Mouse (Mus musculus): Measurements from ENCODE around the gene Afm. TPM values are rescaled to one million over a fixed set of nuclear protein-coding genes. Genes with fewer than 3 reads are reported as not detected.

Afm gene
- total RNA-seq (2021) = not detected
- long read RNA-seq, experiment 1 = 0 reads
- long read RNA-seq, experiment 2 = 0 reads

- no peak for DNase-seq
Measured at GRCm38 (mm10) chr5:90518356-90519100, at the start of gene Afm. TSS of gene Afm (plus strand) at chr5:90518932.

GRCm38 (mm10) chr5:90470836-90471235 lies 47.9 kb upstream of the Afm start:
- DNase-seq = no peak

DNA sequence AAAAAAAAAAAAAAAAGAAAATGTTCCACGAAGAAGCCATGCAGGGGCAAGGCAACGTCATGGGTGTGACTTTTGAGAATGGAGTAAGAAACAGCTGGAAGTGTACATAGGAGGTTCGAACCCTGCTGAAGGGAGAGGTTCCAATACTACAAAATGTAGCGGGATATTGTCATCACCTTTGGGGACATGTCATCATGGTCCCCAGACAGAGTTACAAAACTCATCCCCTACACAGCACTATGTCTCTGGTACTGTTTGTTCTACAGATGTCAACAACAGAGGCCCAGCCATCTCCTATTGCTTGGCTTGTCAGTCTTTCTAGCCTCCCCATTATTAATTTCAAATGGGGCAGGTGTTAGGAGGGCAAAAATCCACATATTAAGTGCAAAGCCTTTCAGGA lies 44.8 kb upstream of the Afm start:
- no peak for DNase-seq

DNA sequence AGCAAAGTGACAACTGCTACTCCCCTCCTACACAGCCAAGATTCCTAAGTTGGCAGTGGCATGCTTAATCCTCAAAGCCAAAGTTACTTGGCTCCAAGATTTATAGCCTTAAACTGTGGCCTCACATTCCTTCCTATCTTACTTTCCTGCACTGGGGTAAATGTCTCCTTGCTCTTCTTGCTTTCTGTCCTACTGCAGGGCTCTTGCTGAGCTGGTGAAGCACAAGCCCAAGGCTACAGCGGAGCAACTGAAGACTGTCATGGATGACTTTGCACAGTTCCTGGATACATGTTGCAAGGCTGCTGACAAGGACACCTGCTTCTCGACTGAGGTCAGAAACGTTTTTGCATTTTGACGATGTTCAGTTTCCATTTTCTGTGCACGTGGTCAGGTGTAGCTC lies 44.4 kb upstream of the Afm start:
- DNase-seq = no peak

GRCm38 (mm10) chr5:90476741-90477140 lies 42.0 kb upstream of the Afm start:
- DNase-seq = no peak

DNA sequence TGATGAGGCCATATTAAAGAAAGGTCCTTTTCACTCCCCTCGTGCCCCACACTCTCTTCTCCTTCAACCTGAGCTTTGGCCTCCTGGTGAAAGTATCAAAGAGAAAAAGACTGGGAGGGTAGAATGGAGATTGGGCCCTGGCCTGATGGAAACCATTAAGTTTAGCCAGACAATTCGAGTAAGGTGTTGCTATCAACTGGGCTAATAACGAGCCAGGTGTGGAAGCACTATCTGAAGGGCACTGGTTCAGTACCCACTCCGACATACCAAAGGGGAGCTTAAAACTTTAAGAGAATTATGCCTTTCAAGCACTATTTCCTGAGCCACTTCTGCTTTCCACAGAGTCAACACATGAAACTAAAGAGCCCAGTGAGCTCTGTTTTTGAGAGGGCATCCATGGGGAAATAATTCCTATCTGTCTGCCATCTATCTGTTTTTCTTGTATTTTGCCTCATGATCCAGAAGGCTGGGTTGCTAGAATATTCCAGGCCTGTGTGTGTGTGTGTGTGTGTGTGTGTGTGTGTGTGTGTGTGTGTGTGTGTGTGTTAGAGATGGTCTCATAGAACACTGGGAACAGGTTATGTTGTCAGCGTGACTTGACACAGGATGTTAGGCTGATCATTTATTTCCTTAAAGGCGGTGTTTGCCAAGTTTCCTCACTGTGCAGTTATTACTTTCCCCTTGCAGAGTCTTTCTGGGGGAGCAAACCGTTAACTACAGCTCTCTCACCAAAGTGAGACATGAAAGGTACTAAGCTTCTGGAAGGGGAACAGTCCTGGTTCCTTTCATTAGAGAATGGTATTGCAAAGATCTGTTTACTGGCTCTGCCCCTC lies 41.2 kb upstream of the Afm start:
- no peak for DNase-seq

GRCm38 (mm10) chr5:90478886-90479285 lies 39.8 kb upstream of the Afm start:
- no peak for DNase-seq

GRCm38 (mm10) chr5:90485597-90485996 lies 33.1 kb upstream of the Afm start:
- DNase-seq = no peak

DNA sequence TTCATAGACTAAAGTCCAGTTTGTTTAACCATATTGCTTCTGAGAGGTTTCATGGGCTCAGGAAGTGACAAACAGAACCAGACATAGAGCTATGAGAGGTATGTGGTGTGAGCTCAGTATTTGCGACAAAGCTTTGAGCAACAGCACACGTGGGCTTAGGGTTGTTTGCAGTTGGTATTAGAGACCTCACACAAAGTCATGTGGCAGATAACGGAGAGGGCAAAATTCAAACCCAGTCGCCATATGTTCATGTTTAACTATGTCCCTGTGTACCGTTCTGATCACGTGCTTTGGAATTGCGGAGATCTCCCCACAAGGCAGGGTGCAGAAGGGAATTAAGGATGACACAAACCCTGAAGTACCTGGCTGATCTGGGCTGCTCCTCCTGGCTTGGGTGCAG lies 30.4 kb upstream of the Afm start:
- no peak for DNase-seq

DNA sequence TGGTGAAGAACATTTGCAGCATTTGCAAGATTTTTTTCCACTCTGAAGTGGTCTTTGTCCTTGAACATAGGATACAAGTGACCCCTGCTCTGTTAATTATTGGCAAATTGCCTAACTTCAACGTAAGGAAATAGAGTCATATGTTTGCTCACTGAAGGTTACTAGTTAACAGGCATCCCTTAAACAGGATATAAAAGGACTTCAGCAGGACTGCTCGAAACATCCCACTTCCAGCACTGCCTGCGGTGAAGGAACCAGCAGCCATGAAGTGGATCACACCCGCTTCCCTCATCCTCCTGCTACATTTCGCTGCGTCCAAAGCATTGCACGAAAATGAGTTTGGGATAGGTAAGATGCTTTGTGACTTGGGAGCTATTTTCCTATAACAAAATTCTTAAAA lies 28.2 kb upstream of the Afm start, which contains the start of gene Afp:
Afp (plus strand) TSS at position 220 of the 400 bp plus-strand sequence.
- no peak for DNase-seq

DNA sequence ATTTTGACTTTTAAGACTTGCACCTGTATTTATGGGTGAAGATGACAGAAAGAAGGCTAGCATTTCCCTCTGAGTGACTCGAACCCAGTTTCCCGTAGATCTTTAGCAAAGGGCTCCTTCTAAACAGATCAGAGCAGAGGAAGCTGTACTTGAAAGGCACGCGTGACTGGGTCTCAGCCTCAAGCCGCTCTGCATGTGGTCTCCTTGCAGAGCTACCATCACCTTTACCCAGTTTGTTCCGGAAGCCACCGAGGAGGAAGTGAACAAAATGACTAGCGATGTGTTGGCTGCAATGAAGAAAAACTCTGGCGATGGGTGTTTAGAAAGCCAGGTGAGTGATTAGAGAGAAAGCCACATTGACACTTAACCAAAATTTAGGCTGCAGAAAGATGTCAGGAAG lies 26.3 kb upstream of the Afm start:
- peak in 1 of 2 experiments; percentile 4 for DNase-seq

- no peak for DNase-seq
Measured at GRCm38 (mm10) chr5:90494308-90494707, 24.4 kb upstream of the Afm start.

DNA sequence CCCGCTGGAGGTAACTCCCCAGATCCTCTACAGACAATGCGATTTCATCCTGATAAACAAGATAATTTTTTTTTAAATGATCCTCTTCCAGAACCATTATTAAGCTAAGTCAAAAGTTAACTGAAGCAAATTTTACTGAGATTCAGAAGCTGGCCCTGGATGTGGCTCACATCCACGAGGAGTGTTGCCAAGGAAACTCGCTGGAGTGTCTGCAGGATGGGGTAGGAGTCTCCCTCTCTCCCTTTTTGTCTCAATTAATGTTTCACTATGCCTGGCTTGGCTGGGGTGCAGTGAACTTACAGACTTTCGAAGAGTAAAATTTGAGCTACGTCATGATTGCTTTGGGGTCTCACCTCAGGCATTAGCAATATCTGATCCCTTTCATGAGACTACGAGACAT lies 19.2 kb upstream of the Afm start:
- DNase-seq = no peak

DNA sequence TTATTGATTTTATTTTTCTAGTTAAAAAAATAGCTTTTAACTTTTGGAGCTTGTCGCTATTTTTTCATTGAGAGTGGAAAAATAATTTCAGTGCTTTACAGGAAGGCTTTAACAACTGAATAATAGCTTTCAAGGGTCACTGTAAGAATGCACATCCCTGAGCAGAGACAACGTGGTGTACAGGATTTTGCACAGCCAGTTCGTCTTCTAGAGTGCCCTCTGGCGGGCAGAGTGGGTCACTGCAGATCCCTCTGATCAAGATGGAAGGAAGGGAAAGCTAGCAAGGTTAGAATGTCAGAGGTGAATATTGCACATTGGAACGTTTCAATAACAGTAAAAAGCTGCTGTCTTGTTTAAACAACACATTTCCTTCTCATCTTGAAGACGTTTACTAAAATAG lies 18.0 kb upstream of the Afm start:
- DNase-seq = peak; percentile 47 to 85

DNA sequence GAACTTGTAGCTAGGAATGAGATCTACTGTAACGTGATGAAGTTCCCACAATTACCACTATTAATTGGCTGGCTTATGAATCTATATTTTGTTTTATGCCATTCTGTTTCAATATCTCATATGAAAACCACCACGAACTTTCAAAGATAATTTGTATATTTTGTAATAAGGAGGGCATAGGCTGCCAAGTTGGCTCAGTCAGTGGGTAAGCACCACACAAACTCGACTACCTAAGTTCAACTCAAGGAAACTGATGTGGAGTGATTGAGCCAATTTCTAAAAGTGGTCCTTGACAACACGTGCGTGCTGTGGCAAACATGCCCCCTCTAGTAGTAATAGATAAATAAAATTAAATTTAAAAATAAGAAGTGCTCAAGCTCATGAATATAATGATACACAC lies 17.0 kb upstream of the Afm start:
- no peak for DNase-seq

GRCm38 (mm10) chr5:90504742-90505141 lies 14.0 kb upstream of the Afm start:
- no peak for DNase-seq

DNA sequence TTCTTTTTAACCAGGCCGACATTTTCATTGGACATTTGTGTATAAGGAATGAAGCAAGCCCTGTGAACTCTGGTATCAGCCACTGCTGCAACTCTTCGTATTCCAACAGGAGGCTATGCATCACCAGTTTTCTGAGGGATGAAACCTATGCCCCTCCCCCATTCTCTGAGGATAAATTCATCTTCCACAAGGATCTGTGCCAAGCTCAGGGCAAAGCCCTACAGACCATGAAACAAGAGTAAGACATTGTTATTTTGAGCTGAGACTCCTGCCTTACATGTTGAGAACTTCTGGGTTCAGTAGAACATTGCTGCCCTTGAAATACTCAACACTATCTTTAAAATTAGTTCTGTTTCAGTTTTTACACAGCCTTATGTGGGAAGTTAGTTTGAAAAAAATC lies 12.2 kb upstream of the Afm start:
- no peak for DNase-seq

DNA sequence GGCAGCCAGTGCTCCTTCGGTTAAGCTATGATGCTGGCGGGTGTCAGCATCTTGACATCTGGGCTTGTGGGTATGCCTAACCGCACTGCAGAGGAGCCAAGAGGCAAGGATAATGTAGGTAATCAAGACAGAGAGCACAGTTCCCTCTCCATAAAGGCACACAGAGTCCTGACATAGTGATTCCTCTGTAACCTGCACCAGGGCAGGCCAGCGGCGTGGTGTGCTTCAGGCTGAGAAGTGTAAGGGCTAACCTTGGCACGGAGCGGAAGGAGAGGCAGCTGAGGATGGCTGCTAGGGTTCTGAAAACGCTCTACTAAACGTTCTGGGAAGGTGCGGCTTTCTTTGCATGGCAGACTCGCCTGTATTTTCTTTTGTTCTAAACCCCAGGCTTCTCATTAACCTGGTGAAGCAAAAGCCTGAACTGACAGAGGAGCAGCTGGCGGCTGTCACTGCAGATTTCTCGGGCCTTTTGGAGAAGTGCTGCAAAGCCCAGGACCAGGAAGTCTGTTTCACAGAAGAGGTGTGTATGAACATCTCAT lies 11.3 kb upstream of the Afm start:
- DNase-seq = no peak

GRCm38 (mm10) chr5:90509828-90510592 lies 8.7 kb upstream of the Afm start:
- DNase-seq = no peak

- no peak for DNase-seq
Measured at GRCm38 (mm10) chr5:90512288-90512955, 6.3 kb upstream of the Afm start.

DNA sequence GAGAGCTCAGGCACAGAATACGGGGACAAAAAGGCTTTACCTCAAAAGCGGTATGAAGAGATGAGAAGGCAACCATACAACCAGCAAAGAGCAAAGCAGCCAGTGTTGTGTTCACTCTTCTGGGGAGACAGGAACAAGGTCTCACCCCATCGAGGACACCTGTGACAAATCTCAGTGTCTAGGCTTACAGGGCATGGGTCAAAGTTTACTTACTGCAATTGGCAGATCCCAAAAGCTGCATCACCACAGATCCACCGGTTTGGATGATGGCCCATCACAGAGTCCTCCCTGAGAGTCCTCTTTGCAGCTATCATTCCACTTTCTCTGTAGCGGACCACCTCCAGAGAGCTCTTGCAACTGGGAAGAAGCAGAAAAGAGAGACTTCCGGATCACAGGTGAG lies 3.2 kb upstream of the Afm start:
- DNase-seq = no peak

- DNase-seq = no peak
Measured at GRCm38 (mm10) chr5:90551191-90551590, 32.5 kb downstream of the Afm start.

Data from heart, adult 18-20 months (tissue).